In genomic region chr4:30320038-30320437, GRCm38 (mm10) we compare ENCODE assay signal across 16 mouse cellular contexts.
"Had no signal": no experiment of that assay in that cellular context is flagged by ENCODE, and none has a peak within 500 bp of the region (broad histone marks: within the 10 kb centered on the region; RNA-seq: fewer than 3 reads in every experiment).

No protein-coding gene starts in this region.

- DNase-seq: retina, postnatal 1 day; right cerebral cortex, adult 18-20 months; right cerebral cortex, postnatal 14 days; right cerebral cortex, postnatal 25 days; right cerebral cortex, postnatal 4 days; spleen, adult 18-20 months; thymus, adult 18-20 months; thymus, adult 2 months; thymus, postnatal 14 days; thymus, postnatal 25 days; thymus, postnatal 36 days; thymus, postnatal 4 days had no signal

- H3K27ac ChIP-seq: neural tube, embryonic 13.5 days; neural tube, embryonic 15.5 days; stomach, embryonic 15.5 days; stomach, postnatal 0 days had no signal

- H3K27me3 ChIP-seq: neural tube, embryonic 13.5 days; neural tube, embryonic 15.5 days; stomach, embryonic 15.5 days had no signal

- H3K4me1 ChIP-seq: neural tube, embryonic 13.5 days; neural tube, embryonic 15.5 days; stomach, embryonic 15.5 days had no signal

- H3K4me3 ChIP-seq: neural tube, embryonic 13.5 days; neural tube, embryonic 15.5 days; stomach, embryonic 15.5 days had no signal

- H3K9me3 ChIP-seq: neural tube, embryonic 13.5 days; neural tube, embryonic 15.5 days; stomach, embryonic 15.5 days had no signal

- H3K36me3 ChIP-seq: neural tube, embryonic 13.5 days; neural tube, embryonic 15.5 days; stomach, embryonic 15.5 days had no signal

- H3K9ac ChIP-seq: neural tube, embryonic 13.5 days; neural tube, embryonic 15.5 days; stomach, embryonic 15.5 days had no signal

- H3K4me2 ChIP-seq: neural tube, embryonic 13.5 days; neural tube, embryonic 15.5 days; stomach, embryonic 15.5 days had no signal
